11 mouse cellular contexts compared by ENCODE assay signal in the genomic region with DNA sequence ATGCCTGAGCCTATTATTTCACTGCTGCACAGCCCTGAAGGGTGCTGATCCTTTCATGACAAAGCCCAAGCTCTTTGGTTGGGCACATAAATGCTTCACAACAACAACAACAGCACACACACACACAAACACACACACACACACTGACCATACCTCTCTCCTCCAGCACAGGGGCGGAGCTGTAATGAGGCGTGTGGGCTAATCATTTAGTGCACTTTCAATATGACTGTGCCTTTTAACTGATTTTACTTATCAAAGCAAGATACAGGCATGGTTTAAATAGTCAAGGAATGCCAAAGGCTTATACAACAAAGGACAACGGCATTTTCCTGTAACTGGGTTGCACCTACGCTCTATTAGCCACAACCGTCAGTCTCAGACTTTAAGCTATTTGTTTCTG.
"Had no signal": no experiment of that assay in that cellular context is flagged by ENCODE, and none has a peak within 500 bp of the region (broad histone marks: within the 10 kb centered on the region; RNA-seq: fewer than 3 reads in every experiment).

No protein-coding gene starts in this region.

- H3K4me2 ChIP-seq: kidney, embryonic 15.5 days; liver, embryonic 13.5 days; midbrain, embryonic 11.5 days had no signal

- DNase-seq: kidney, postnatal 10 days; kidney, postnatal 36 days; liver, embryonic 13.5 days; lung, adult 2 months; lung, postnatal 14 days; lung, postnatal 4 days; midbrain, embryonic 14.5 days; thymus, adult 18-20 months; thymus, postnatal 4 days had no signal

- H3K4me3 ChIP-seq: kidney, embryonic 15.5 days; liver, embryonic 13.5 days had no signal

- H3K4me1 ChIP-seq: kidney, embryonic 15.5 days; liver, embryonic 13.5 days had no signal

- H3K27ac ChIP-seq: kidney, embryonic 15.5 days; liver, embryonic 13.5 days had no signal

- H3K27me3 ChIP-seq: kidney, embryonic 15.5 days; liver, embryonic 13.5 days had no signal

- H3K9ac ChIP-seq: kidney, embryonic 15.5 days; liver, embryonic 13.5 days had no signal

- H3K9me3 ChIP-seq: kidney, embryonic 15.5 days; liver, embryonic 13.5 days had no signal

- H3K36me3 ChIP-seq: kidney, embryonic 15.5 days; liver, embryonic 13.5 days had no signal
